11 mouse cellular contexts compared by ENCODE assay signal in the genomic region with DNA sequence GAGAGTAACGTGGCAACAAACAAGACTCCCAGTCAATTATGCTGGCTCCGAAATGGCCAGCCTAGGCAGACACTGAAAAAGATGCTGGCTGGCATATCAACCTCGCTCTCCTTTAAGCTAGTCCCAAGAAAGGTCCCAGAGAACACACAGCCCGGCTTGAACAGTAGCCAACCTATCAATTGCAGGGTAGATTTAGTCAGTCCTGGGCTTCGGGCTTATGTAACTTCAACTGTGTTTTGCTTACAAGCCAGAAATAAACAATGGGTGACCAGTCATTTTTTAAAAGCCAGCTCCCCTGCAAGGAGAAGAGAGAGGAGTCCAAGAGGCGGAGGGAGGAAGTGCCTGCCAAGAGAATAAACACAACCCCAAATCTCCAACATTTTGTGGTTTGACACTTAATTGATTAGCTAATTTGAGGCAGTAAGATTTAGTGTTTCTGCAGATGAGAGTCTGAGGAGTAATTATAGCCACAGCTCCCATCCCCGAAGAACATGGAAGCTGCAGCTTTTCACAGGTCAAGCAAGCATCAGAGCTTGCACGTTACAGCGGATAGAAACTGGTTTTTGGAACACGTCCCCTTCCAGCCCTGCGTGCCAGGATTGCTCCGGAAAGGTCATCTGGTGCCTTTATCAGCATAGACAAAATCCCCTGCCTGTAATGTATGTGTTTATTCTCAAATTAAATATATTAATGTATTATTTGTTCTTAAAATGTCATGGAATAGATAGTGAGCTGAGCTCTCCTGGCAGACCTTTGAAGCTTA.
DNase-seq lines count a peak whose midpoint lies in the region; ATAC-seq and TF ChIP-seq lines count a peak whose summit lies in the region.
"Had no signal": no experiment of that assay in that cellular context is flagged by ENCODE, and none has a peak within 500 bp of the region (broad histone marks: within the 10 kb centered on the region; RNA-seq: fewer than 3 reads in every experiment).

No protein-coding gene starts in this region.

- peaks cover 4% of the 10 kb centered on the region; the same call in 1 of the 2 replicates for H3K27me3 ChIP-seq in hindbrain, embryonic 13.5 days
- no peaks in the 10 kb centered on the region for H3K27me3 ChIP-seq in hindbrain, embryonic 12.5 days
- no peaks in the 10 kb centered on the region for H3K27me3 ChIP-seq in hindbrain, embryonic 15.5 days
- H3K27me3 ChIP-seq: heart, embryonic 13.5 days had no signal

- no peak overlapping the region for H3K9ac ChIP-seq in hindbrain, embryonic 13.5 days
- H3K9ac ChIP-seq in hindbrain, embryonic 12.5 days: no peak overlapping the region
- no peak overlapping the region for H3K9ac ChIP-seq in hindbrain, embryonic 15.5 days
- H3K9ac ChIP-seq: heart, embryonic 13.5 days had no signal

- no peaks in the 10 kb centered on the region for H3K9me3 ChIP-seq in hindbrain, embryonic 13.5 days
- H3K9me3 ChIP-seq in hindbrain, embryonic 12.5 days (replicated peaks): no peaks in the 10 kb centered on the region
- H3K9me3 ChIP-seq in hindbrain, embryonic 15.5 days: no peaks in the 10 kb centered on the region
- H3K9me3 ChIP-seq: embryonic facial prominence, embryonic 10.5 days; heart, embryonic 13.5 days had no signal

- H3K27ac ChIP-seq in hindbrain, embryonic 13.5 days: 0 out of 2 replicates have a peak overlapping the region, but pooled peaks have one; percentile 3
- H3K27ac ChIP-seq in hindbrain, embryonic 12.5 days: no peak overlapping the region
- peak overlapping the region; percentile 56 for H3K27ac ChIP-seq in hindbrain, embryonic 15.5 days (replicated peaks)
- H3K27ac ChIP-seq: embryonic facial prominence, embryonic 10.5 days; heart, embryonic 13.5 days had no signal

- H3K4me2 ChIP-seq in hindbrain, embryonic 13.5 days: no peak overlapping the region
- H3K4me2 ChIP-seq in hindbrain, embryonic 12.5 days (replicated peaks): no peak overlapping the region
- H3K4me2 ChIP-seq in hindbrain, embryonic 15.5 days: no peak overlapping the region
- H3K4me2 ChIP-seq: heart, embryonic 13.5 days had no signal

- H3K4me3 ChIP-seq in hindbrain, embryonic 13.5 days: no peak overlapping the region
- H3K4me3 ChIP-seq in hindbrain, embryonic 12.5 days: no peak overlapping the region
- H3K4me3 ChIP-seq in hindbrain, embryonic 15.5 days: no peak overlapping the region
- H3K4me3 ChIP-seq: embryonic facial prominence, embryonic 10.5 days; heart, embryonic 13.5 days; myocyte had no signal

- no peak for TF ChIP-seq POLR2A in brain, embryonic 14.5 days (IDR thresholded peaks at IDR 0.05; ENCODE audit: borderline replicate concordance, extremely low read depth, insufficient read depth, insufficient read length, poor library complexity, severe bottlenecking)

- TF ChIP-seq CTCF in brain, embryonic 14.5 days (IDR thresholded peaks at IDR 0.05; ENCODE audit: borderline replicate concordance, extremely low read depth, insufficient read depth, insufficient read length): no peak

- DNase-seq in Muller cell, postnatal 12 days (ENCODE audit: inconsistent ontology term): peak; percentile 5
- DNase-seq in brain, embryonic 14.5 days (ENCODE audit: low read depth): peak; percentile 57
- no peak for DNase-seq in c-Kit-positive CD71-positive TER-119-positive erythroid progenitor cells, embryonic 14.5 days (ENCODE audit: low spot score)
- no peak for DNase-seq in urinary bladder, postnatal 25 days (ENCODE audit: low spot score)

- peak; percentile 33 for ATAC-seq in hindbrain, embryonic 13.5 days (ENCODE audit: low FRiP score)
- ATAC-seq in hindbrain, embryonic 12.5 days (ENCODE audit: low FRiP score): no peak
- peak; percentile 71 for ATAC-seq in hindbrain, embryonic 15.5 days (ENCODE audit: low FRiP score, low read depth)
- no peak for ATAC-seq in granulocyte monocyte progenitor cell, adult 5-6 weeks (replicated peaks; ENCODE audit: poor library complexity, severe bottlenecking)

- H3K4me1 ChIP-seq in hindbrain, embryonic 13.5 days (replicated peaks): peaks cover 41% of the 10 kb centered on the region
- H3K4me1 ChIP-seq in hindbrain, embryonic 12.5 days: peaks cover 21% of the 10 kb centered on the region
- H3K4me1 ChIP-seq in hindbrain, embryonic 15.5 days (replicated peaks): peaks cover 32% of the 10 kb centered on the region

- H3K36me3 ChIP-seq in hindbrain, embryonic 13.5 days: no peaks in the 10 kb centered on the region
- no peaks in the 10 kb centered on the region for H3K36me3 ChIP-seq in hindbrain, embryonic 12.5 days
- no peaks in the 10 kb centered on the region for H3K36me3 ChIP-seq in hindbrain, embryonic 15.5 days
- H3K36me3 ChIP-seq: embryonic facial prominence, embryonic 10.5 days; heart, embryonic 13.5 days had no signal

- 62% methylated on average over 12 of the region's 12 CpGs for WGBS in hindbrain, embryonic 13.5 days
- WGBS in hindbrain, embryonic 12.5 days: 75% methylated on average over 12 of the region's 12 CpGs
- 46% methylated on average over 12 of the region's 12 CpGs for WGBS in hindbrain, embryonic 15.5 days

Comparison
In these comparisons a context has a peak if more than half of its experiments do, and no peak if none do; other contexts are left out.
1. ATAC-seq: peak in hindbrain, embryonic 13.5 days (single experiment) and hindbrain, embryonic 15.5 days (single experiment); none in hindbrain, embryonic 12.5 days (single experiment) and granulocyte monocyte progenitor cell, adult 5-6 weeks (single experiment).
2. DNase-seq: peak in Muller cell, postnatal 12 days (single experiment) and brain, embryonic 14.5 days (single experiment); none in c-Kit-positive CD71-positive TER-119-positive erythroid progenitor cells, embryonic 14.5 days (single experiment) and urinary bladder, postnatal 25 days (single experiment).